Mouse (Mus musculus) embryonic facial prominence, embryonic 12.5 days (tissue): Measurements from ENCODE around the gene Clec12b. TPM values are rescaled to one million over a fixed set of nuclear protein-coding genes. Genes with fewer than 3 reads are reported as not detected.
"Not testable (repeated sequence)": the region's sequence is repeated elsewhere in the genome, so short reads cannot be mapped to it uniquely, and the experiment has no call there.

Source experiments
- ATAC-seq: fragments of 200-750 bp; cut with Nextera tagmentation; 2 replicates; pipeline ENCODE4 v1.8.0; 2017; ENCODE audit not compliant: insufficient number of reproducible peaks, insufficient read depth, low FRiP score, low TSS enrichment
- H3K27ac ChIP-seq: fragments of 300-500 bp; sonication (generic); 2 replicates; pipeline ENCODE4 v1.5.1; 2016; ENCODE audit warnings: mild to moderate bottlenecking
- H3K27me3 ChIP-seq: fragments of 300-500 bp; sonication (generic); 2 replicates; pipeline ENCODE4 v1.6.1; 2016; ENCODE audit warnings: mild to moderate bottlenecking, moderate library complexity
- H3K36me3 ChIP-seq: fragments of 300-500 bp; sonication (generic); 2 replicates; pipeline ENCODE4 v1.6.1; 2016; ENCODE audit warnings: mild to moderate bottlenecking
- H3K4me1 ChIP-seq: fragments of 300-500 bp; sonication (generic); 2 replicates; pipeline ENCODE4 v1.6.1; 2016
- H3K4me2 ChIP-seq: fragments of 300-500 bp; sonication (generic); replicated peaks from 2 replicates; pipeline ENCODE4 v1.6.1; 2016; ENCODE audit warnings: mild to moderate bottlenecking, moderate library complexity
- H3K4me3 ChIP-seq: fragments of 300-500 bp; sonication (generic); 2 replicates; pipeline ENCODE4 v1.5.1; 2016; ENCODE audit warnings: mild to moderate bottlenecking
- H3K9ac ChIP-seq: fragments of 300-500 bp; sonication (generic); 2 replicates; pipeline ENCODE4 v1.6.1; 2016; ENCODE audit warnings: mild to moderate bottlenecking, moderate library complexity
- H3K9me3 ChIP-seq: fragments of 300-500 bp; sonication (generic); 2 replicates; pipeline ENCODE4 v1.6.1; 2016; ENCODE audit warnings: mild to moderate bottlenecking, moderate library complexity
- WGBS: fragments of 180-500 bp; shearing (Covaris S2); methylation state at CpG from one replicate; pipeline ENCODE4 v1.1.7; 2016; 5-methylcytosine and 5-hydroxymethylcytosine counted together
- polyA plus RNA-seq: library from polyadenylated mRNA; unstranded; fragments of >200 nt; fragmentation: Nextera tagmentation; extraction: Ambion mirVana; gene quantifications from 2 replicates; pipeline ENCODE4 v1.2.1, GENCODE M21; 2016

The Clec12b gene
- polyA plus RNA-seq, 1 experiment from 2014 or later, result not detected

GRCm38 (mm10) chr6:129365959-129366359 lies 19.7 kb downstream of the Clec12b start:
- Histone ChIP-seq H3K4me3 (no peak overlapping the region), H3K27me3 (no peaks in the 10 kb centered on the region), H3K4me1 (no peaks in the 10 kb centered on the region), H3K36me3 (no peaks in the 10 kb centered on the region), H3K9me3 (no peaks in the 10 kb centered on the region), H3K4me2 (no peak overlapping the region), H3K27ac (no peak overlapping the region), H3K9ac (no peak overlapping the region)
- WGBS, result 19% methylated on average over 6 of the region's 6 CpGs
- ATAC-seq, result no peak

DNA sequence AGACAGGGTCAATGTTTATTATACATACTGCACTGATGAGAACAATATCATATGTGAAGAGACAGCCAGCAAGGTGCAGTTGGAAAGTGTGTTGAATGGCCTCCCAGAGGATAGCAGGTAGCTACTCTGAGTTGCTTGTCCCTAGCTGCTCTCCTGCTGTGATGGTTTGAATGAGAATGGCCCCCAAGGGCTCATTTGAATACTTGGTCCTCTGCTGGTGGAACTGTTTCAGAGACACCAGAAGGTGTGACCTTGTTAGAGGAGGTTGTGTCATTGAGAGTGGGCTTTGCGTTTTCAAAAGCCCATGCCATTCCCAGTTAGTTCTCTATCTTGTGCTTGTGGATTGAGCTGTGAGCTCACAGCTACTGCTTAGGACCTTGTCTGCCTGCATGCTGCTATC lies 21.7 kb downstream of the Clec12b start:
- Histone ChIP-seq H3K4me2 (no peak overlapping the region), H3K36me3 (no peaks in the 10 kb centered on the region), H3K9ac (no peak overlapping the region), H3K4me3 (no peak overlapping the region), H3K4me1 (no peaks in the 10 kb centered on the region), H3K9me3 (no peaks in the 10 kb centered on the region), H3K27me3 (no peaks in the 10 kb centered on the region), H3K27ac (no peak overlapping the region)
- WGBS, result 26% methylated on average over 1 of the region's 1 CpGs
- no peak for ATAC-seq

DNA sequence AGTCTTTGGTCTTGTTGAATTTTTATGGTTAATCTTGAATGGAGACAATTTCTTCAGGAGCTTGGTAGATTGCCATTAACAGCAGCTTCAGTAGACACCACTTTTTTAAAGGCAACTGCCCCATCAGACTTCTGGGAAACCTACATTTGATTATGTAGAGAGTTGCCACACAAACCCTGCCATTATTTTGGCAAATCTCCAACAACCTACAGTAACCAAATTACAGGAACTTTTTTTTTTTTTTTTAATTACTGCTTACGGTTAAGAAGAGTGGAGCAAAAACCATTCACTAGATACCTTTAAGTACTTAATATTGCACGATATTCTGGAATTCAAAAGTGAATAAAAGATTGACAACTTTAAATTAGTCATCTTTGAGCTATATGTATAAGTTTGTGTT lies 26.2 kb downstream of the Clec12b start:
- Histone ChIP-seq H3K9me3 (no peaks in the 10 kb centered on the region), H3K27me3 (no peaks in the 10 kb centered on the region), H3K36me3 (no peaks in the 10 kb centered on the region), H3K27ac (no peak overlapping the region), H3K9ac (no peak overlapping the region), H3K4me3 (no peak overlapping the region), H3K4me2 (no peak overlapping the region), H3K4me1 (no peaks in the 10 kb centered on the region)
- no peak for ATAC-seq
- 83% methylated on average over 2 of the region's 2 CpGs for WGBS

GRCm38 (mm10) chr6:129356430-129356829 lies 29.2 kb downstream of the Clec12b start:
- Histone ChIP-seq H3K27ac (no peak overlapping the region), H3K36me3 (no peaks in the 10 kb centered on the region), H3K27me3 (no peaks in the 10 kb centered on the region), H3K4me2 (no peak overlapping the region), H3K9ac (no peak overlapping the region), H3K4me3 (no peak overlapping the region), H3K9me3 (no peaks in the 10 kb centered on the region), H3K4me1 (no peaks in the 10 kb centered on the region)
- ATAC-seq, result no peak

DNA sequence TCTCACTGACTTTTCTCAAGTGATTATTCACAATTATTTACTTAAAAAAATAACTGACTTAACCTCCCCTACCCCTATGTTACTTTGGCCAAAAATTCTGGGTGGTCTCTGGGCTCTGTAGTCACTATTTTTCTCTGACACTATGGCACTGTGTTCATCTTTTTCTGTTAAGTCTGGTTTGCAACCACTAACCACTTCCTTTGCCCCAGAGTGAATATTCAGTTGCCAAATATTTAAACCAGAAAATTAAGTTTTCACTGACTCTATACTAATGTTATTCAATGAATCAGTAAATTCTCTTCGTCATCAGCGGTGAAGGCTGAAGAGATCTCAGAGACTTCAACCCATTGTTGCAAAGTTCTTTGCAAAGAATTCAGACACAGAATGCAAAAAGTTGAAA lies 29.9 kb downstream of the Clec12b start:
- H3K27ac ChIP-seq, result no peak overlapping the region

GRCm38 (mm10) chr6:129351091-129351490 lies 34.6 kb downstream of the Clec12b start:
- Histone ChIP-seq H3K27me3 (no peaks in the 10 kb centered on the region), H3K4me1 (no peaks in the 10 kb centered on the region), H3K36me3 (no peaks in the 10 kb centered on the region), H3K9me3 (no peaks in the 10 kb centered on the region), H3K9ac (no peak overlapping the region), H3K27ac (no peak overlapping the region), H3K4me3 (no peak overlapping the region), H3K4me2 (no peak overlapping the region)
- ATAC-seq, result no peak
- WGBS, result 92% methylated on average over 3 of the region's 3 CpGs

More for the DNA sequence above, 29.9 kb downstream of the Clec12b start:
- Histone ChIP-seq H3K27me3 (no peaks in the 10 kb centered on the region), H3K9me3 (no peaks in the 10 kb centered on the region), H3K9ac (no peak overlapping the region), H3K36me3 (no peaks in the 10 kb centered on the region), H3K4me3 (no peak overlapping the region), H3K4me1 (no peaks in the 10 kb centered on the region), H3K4me2 (no peak overlapping the region)
- ATAC-seq, result no peak
- WGBS, result 96% methylated on average over 2 of the region's 2 CpGs

DNA sequence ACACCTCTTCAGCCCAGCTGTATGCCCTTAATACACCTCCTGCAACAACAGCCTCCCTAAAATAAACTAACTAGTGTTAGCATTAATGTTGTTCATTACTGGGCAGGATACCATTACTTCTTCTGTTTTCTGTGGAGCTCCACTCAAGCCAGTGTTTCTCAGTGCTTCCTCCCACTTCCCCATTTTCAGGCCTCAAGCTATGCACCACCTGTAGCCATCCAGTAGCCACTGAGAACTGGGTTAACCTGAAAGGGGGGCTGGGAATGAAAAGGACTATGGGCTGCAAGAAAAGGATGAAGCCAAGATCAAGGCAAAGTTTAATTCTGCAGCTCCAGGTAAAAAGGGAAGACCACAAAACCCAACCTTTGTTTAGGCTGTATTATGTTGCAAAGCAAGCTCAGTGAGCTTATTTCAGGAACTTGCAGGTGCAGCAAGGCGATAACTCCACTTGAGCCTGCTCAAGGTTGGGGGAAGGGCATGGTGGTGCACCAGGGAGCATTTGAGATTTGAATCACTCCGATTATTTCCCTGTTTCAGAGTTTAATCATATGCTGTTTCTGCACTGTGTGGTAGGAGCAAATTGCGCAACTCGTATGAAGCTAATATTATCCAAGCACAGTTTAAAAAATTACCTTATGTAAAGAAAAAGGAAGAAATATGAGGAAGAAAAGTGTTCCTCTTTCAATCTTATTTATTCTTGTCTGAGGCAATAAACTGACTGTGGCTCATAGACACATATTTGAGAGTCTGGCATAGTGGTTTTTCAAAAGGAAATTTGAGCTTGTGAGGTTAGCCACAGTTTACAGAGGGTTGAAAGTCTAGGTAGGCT lies 35.9 kb downstream of the Clec12b start:
- H3K4me1 ChIP-seq, result no peaks in the 10 kb centered on the region
- ATAC-seq, result no peak
- WGBS, result 60% methylated on average over 4 of the region's 4 CpGs
- no peaks in the 10 kb centered on the region for H3K27me3 ChIP-seq
- H3K27ac ChIP-seq, result no peak overlapping the region
- H3K4me3 ChIP-seq, result no peak overlapping the region
- no peak overlapping the region for H3K9ac ChIP-seq
- no peaks in the 10 kb centered on the region for H3K9me3 ChIP-seq
- H3K4me2 ChIP-seq, result no peak overlapping the region
- no peaks in the 10 kb centered on the region for H3K36me3 ChIP-seq

DNA sequence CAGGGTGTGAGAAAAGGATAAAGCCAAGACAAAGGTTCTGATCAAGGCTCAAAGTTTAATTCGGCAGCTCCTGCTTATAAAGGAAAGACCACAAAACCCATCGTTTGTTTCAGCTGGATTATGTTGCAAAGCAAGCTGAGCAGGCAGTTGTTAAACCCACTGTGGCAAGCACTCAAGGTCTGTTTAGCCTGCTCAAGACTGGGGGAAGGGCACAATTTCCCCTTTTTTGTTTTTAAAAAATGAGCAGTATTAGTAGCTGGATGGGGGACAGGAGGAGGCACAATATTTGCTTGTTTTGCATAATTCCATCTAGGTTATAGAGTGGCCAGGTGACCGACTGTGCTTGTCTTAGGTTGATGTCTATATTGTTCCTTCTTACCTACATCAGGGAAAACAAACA lies 41.3 kb downstream of the Clec12b start:
- H3K27ac ChIP-seq, result no peak overlapping the region
- H3K9ac ChIP-seq, result no peak overlapping the region
- no peaks in the 10 kb centered on the region for H3K27me3 ChIP-seq
- no peaks in the 10 kb centered on the region for H3K9me3 ChIP-seq
- 67% methylated on average over 3 of the region's 3 CpGs for WGBS
- H3K4me3 ChIP-seq, result no peak overlapping the region
- H3K36me3 ChIP-seq, result no peaks in the 10 kb centered on the region
- ATAC-seq, result no peak
- H3K4me2 ChIP-seq, result no peak overlapping the region
- no peaks in the 10 kb centered on the region for H3K4me1 ChIP-seq

GRCm38 (mm10) chr6:129342391-129342790 lies 43.3 kb downstream of the Clec12b start, which contains the start of gene Clec12a:
Clec12a (plus strand) TSS chr6:129342691.
- not testable (repeated sequence) for H3K36me3 ChIP-seq, H3K4me2 ChIP-seq

GRCm38 (mm10) chr6:129337751-129338150 lies 47.9 kb downstream of the Clec12b start:
- Histone ChIP-seq H3K9ac (no peak overlapping the region), H3K36me3 (no peaks in the 10 kb centered on the region), H3K27ac (no peak overlapping the region), H3K4me2 (no peak overlapping the region), H3K4me3 (no peak overlapping the region), H3K9me3 (no peaks in the 10 kb centered on the region), H3K4me1 (no peaks in the 10 kb centered on the region), H3K27me3 (no peaks in the 10 kb centered on the region)
- ATAC-seq, result no peak
- 75% methylated on average over 1 of the region's 1 CpGs for WGBS

More at GRCm38 (mm10) chr6:129342391-129342790, 43.3 kb downstream of the Clec12b start, which contains the start of gene Clec12a:
- not testable (repeated sequence) for H3K27me3 ChIP-seq, H3K9ac ChIP-seq, H3K4me1 ChIP-seq, ATAC-seq, H3K27ac ChIP-seq, H3K4me3 ChIP-seq, H3K9me3 ChIP-seq
- 82% methylated on average over 4 of the region's 4 CpGs for WGBS

DNA sequence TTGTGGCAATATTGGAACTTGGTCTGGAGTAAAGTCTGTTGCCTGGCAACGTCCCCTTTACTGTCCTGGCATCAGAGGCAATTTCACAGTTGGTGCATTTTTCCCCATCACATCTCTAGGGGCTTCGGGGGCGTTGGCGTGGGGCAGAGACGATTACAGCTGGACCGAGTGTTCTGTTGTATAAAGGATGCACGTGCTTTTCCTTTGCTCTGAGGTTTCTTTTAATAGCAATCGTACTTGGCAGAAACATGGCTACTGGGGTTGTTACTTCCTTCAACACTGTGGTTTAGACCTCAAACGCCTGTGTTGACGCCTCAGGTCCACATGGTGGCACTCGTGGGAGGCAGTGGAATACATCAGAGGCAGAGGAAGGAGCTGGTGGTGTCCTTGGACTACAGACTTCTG lies 52.0 kb downstream of the Clec12b start:
- H3K9ac ChIP-seq, result no peak overlapping the region
- no peak for ATAC-seq
- no peak overlapping the region for H3K4me3 ChIP-seq
- no peaks in the 10 kb centered on the region for H3K27me3 ChIP-seq
- 39% methylated on average over 11 of the region's 11 CpGs for WGBS
- H3K36me3 ChIP-seq, result no peaks in the 10 kb centered on the region
- H3K4me1 ChIP-seq, result no peaks in the 10 kb centered on the region
- no peak overlapping the region for H3K27ac ChIP-seq
- H3K4me2 ChIP-seq, result no peak overlapping the region
- no peaks in the 10 kb centered on the region for H3K9me3 ChIP-seq

- Histone ChIP-seq H3K27me3 (no peaks in the 10 kb centered on the region), H3K4me3 (no peak within 1 kb of the TSS), H3K9ac (no peak within 1 kb of the TSS), H3K27ac (no peak within 1 kb of the TSS), H3K4me1 (no peaks in the 10 kb centered on the region), H3K9me3 (no peaks in the 10 kb centered on the region), H3K4me2 (no peak within 1 kb of the TSS), H3K36me3 (no peaks in the 10 kb centered on the region)
- 58% methylated on average over 11 of the region's 11 CpGs for WGBS
- no peak for ATAC-seq
Measured at GRCm38 (mm10) chr6:129331610-129332009, 54.1 kb downstream of the Clec12b start, which contains the start of gene 4922502D21Rik. 4922502D21Rik (minus strand) TSS chr6:129331796.
